In genomic region chr7:19564455-19564854, GRCm38 (mm10) we compare ENCODE assay signal across 13 mouse cellular contexts. TPM values are rescaled to one million over a fixed set of nuclear protein-coding genes. Genes with fewer than 3 reads are reported as not detected.
DNase-seq lines count a peak whose midpoint lies in the region; ATAC-seq and TF ChIP-seq lines count a peak whose summit lies in the region.
"Had no signal": no experiment of that assay in that cellular context is flagged by ENCODE, and none has a peak within 500 bp of the region (broad histone marks: within the 10 kb centered on the region; RNA-seq: fewer than 3 reads in every experiment).

No protein-coding gene starts in this region.

- no peaks in the 10 kb centered on the region for H3K27me3 ChIP-seq in liver, adult 2 months (ENCODE audit: control insufficient read depth, insufficient read depth, low read length)
- H3K27me3 ChIP-seq: forebrain, embryonic 15.5 days; heart, embryonic 12.5 days; neural tube, embryonic 12.5 days had no signal

- peaks cover 8% of the 10 kb centered on the region for H3K4me1 ChIP-seq in liver, adult 2 months (ENCODE audit: control insufficient read depth, insufficient read depth, low read length)

- WGBS in liver, adult 2 months = 97% methylated on average over 4 of the region's 4 CpGs

- ATAC-seq in monocyte, adult 5-6 weeks (replicated peaks; ENCODE audit: insufficient number of reproducible peaks, low FRiP score, low TSS enrichment, poor library complexity, severe bottlenecking) = no peak
- ATAC-seq: forebrain, embryonic 15.5 days; intestine, embryonic 16.5 days had no signal

- peaks cover 15% of the 10 kb centered on the region for H3K79me2 ChIP-seq in liver, adult 2 months (ENCODE audit: control insufficient read depth, insufficient read depth, low read length)

- no peak for TF ChIP-seq POLR2A in liver, adult 2 months (IDR thresholded peaks at IDR 0.05; ENCODE audit: extremely low read depth, insufficient read depth, low read length)

- no peak overlapping the region for H3K27ac ChIP-seq in liver, adult 2 months (replicated peaks; ENCODE audit: insufficient read depth, low read depth, low read length)
- H3K27ac ChIP-seq: forebrain, embryonic 15.5 days; neural tube, embryonic 12.5 days had no signal

- no peak overlapping the region for H3K9ac ChIP-seq in liver, adult 2 months (ENCODE audit: low read depth, low read length)
- H3K9ac ChIP-seq: forebrain, embryonic 15.5 days; heart, embryonic 12.5 days; neural tube, embryonic 12.5 days had no signal

- DNase-seq in adrenal gland, postnatal 10 days = peak; percentile 15
- no peak for DNase-seq in adrenal gland, adult (ENCODE audit: inconsistent age in 2 of 2, low spot score in 1 of 2)
- DNase-seq in kidney, postnatal 4 days = peak; percentile 40 to 50
- DNase-seq in kidney, postnatal 14 days = no peak
- peak; percentile 41 to 48 for DNase-seq in B cell, adult 2 months
- DNase-seq in liver, adult 2 months (ENCODE audit: extremely low read depth, low read depth, low spot score) = no peak
- no peak for DNase-seq in ovary, postnatal 14 days (ENCODE audit: low spot score)
- DNase-seq: adrenal gland, postnatal 25 days had no signal

- TF ChIP-seq CTCF in liver, adult 2 months (IDR thresholded peaks at IDR 0.05; ENCODE audit: low read depth, low read length) = peak; percentile 30; the same call in 1 of the 2 replicates

- H3K4me3 ChIP-seq in liver, adult 2 months (ENCODE audit: insufficient read depth, low read depth, low read length) = no peak overlapping the region
- H3K4me3 ChIP-seq: forebrain, embryonic 15.5 days; heart, embryonic 12.5 days; neural tube, embryonic 12.5 days had no signal

- H3K36me3 ChIP-seq in liver, adult 2 months (ENCODE audit: control insufficient read depth, insufficient read depth, low read length) = peaks cover 3% of the 10 kb centered on the region; the same call in 1 of the 2 replicates

RNA-seq across cellular contexts. Expression of gene Ppp1r37, which starts 1.6 kb away (rescaled TPM):
- 10 to 100 TPM; 59.2 to 60.8 TPM for total RNA-seq in adrenal gland, postnatal 10 days (2021)
- total RNA-seq in liver, adult 2 months (2014; rRNA removed) = 25.0 and 25.6 TPM in 2 replicates
- 82.3 and 84.2 TPM in 2 replicates for polyA plus RNA-seq in liver, adult 2 months (2012; rRNA removed)
- 8.9 to 26.0 TPM (median 18.8 TPM) in 3 replicates for total RNA-seq in monocyte, adult 5-6 weeks (2017)

RNA-seq across cellular contexts. Expression of gene Zfp296, which starts 12.6 kb away (rescaled TPM):
- total RNA-seq in adrenal gland, postnatal 10 days (2021) = under 1 TPM; 0.55 to 0.60 TPM
- 0.40 and 0.83 TPM in 2 replicates for total RNA-seq in liver, adult 2 months (2014; rRNA removed)
- polyA plus RNA-seq in liver, adult 2 months (2012; rRNA removed) = 0.93 and 1.3 TPM in 2 replicates
- total RNA-seq in monocyte, adult 5-6 weeks (2017) = 4.2 to 8.9 TPM (median 5.1 TPM) in 3 replicates

RNA-seq across cellular contexts. Expression of gene Gemin7, which starts 12.9 kb away (rescaled TPM):
- 10 to 100 TPM; 54.7 to 56.2 TPM for total RNA-seq in adrenal gland, postnatal 10 days (2021)
- total RNA-seq in liver, adult 2 months (2014; rRNA removed) = 31.2 and 40.1 TPM in 2 replicates
- polyA plus RNA-seq in liver, adult 2 months (2012; rRNA removed) = 60.2 and 61.6 TPM in 2 replicates
- 52.9 to 68.5 TPM (median 62.3 TPM) in 3 replicates for total RNA-seq in monocyte, adult 5-6 weeks (2017)

RNA-seq across cellular contexts. Expression of gene Clasrp, which starts 39.8 kb away (rescaled TPM):
- 10 to 100 TPM; 29.6 to 58.3 TPM for total RNA-seq in adrenal gland, postnatal 10 days (2021)
- 4.9 and 5.3 TPM in 2 replicates for total RNA-seq in liver, adult 2 months (2014; rRNA removed)
- polyA plus RNA-seq in liver, adult 2 months (2012; rRNA removed) = 18.0 and 24.8 TPM in 2 replicates
- total RNA-seq in monocyte, adult 5-6 weeks (2017) = 43.4 to 59.5 TPM (median 53.5 TPM) in 3 replicates

RNA-seq across cellular contexts. Expression of gene Nkpd1, which starts 46.8 kb away (rescaled TPM):
- total RNA-seq in adrenal gland, postnatal 10 days (2021) = under 1 TPM; 0.18 to 0.21 TPM
- not detected in 2 replicates for total RNA-seq in liver, adult 2 months (2014; rRNA removed)
- not detected in 2 replicates for polyA plus RNA-seq in liver, adult 2 months (2012; rRNA removed)
- total RNA-seq in monocyte, adult 5-6 weeks (2017) = not detected in 3 replicates
- total RNA-seq: adrenal gland, postnatal 25 days had no signal

Comparison
In these comparisons a context has a peak if more than half of its experiments do, and no peak if none do; other contexts are left out.
1. DNase-seq: peak in adrenal gland, postnatal 10 days (single experiment), kidney, postnatal 4 days (2 of 2) and B cell, adult 2 months (2 of 2); none in adrenal gland, adult (0 of 2), kidney, postnatal 14 days (single experiment), liver, adult 2 months (single experiment) and ovary, postnatal 14 days (single experiment).